Mouse (Mus musculus) liver, embryonic 11.5 days (tissue): ENCODE data around the gene Dusp12. TPM values are rescaled to one million over a fixed set of nuclear protein-coding genes. Genes with fewer than 3 reads are reported as not detected.
A peak's percentile ranks its signal among the peaks of the same experiment; 100 is the strongest.

Experiments
- ATAC-seq: fragments of 200-750 bp; cut with Nextera tagmentation; replicated peaks from 2 replicates; pipeline ENCODE4 v1.8.0; 2017; ENCODE audit warnings: moderate number of reproducible peaks, mild to moderate bottlenecking, moderate TSS enrichment, moderate library complexity; ENCODE audit not compliant: low FRiP score
- DNase-seq: peaks from one replicate; pipeline ENCODE4 v3.0.0-alpha.2; 2017; ENCODE audit warnings: low spot score
- H3K27ac ChIP-seq: fragments of 300-500 bp; sonication (generic); 2 replicates; pipeline ENCODE4 v1.5.1; 2014; ENCODE audit warnings: mild to moderate bottlenecking, low read depth, low read length, control low read depth
- H3K27me3 ChIP-seq: fragments of 300-500 bp; sonication (generic); replicated peaks from 2 replicates; pipeline ENCODE4 v1.6.1; 2014; ENCODE audit warnings: low read length, mixed read lengths; ENCODE audit not compliant: control insufficient read depth, insufficient read depth
- H3K36me3 ChIP-seq: fragments of 300-500 bp; sonication (generic); 2 replicates; pipeline ENCODE4 v1.6.1; 2014; ENCODE audit warnings: mild to moderate bottlenecking, low read length, moderate library complexity, mixed read lengths; ENCODE audit not compliant: control insufficient read depth, insufficient read depth
- H3K4me1 ChIP-seq: fragments of 300-500 bp; sonication (generic); replicated peaks from 2 replicates; pipeline ENCODE4 v1.6.1; 2014; ENCODE audit warnings: low read length, mixed read lengths; ENCODE audit not compliant: control insufficient read depth, insufficient read depth
- H3K4me2 ChIP-seq: fragments of 300-500 bp; sonication (generic); 2 replicates; pipeline ENCODE4 v1.6.1; 2014; ENCODE audit warnings: mild to moderate bottlenecking, control low read depth, moderate library complexity
- H3K4me3 ChIP-seq: fragments of 300-500 bp; sonication (generic); 2 replicates; pipeline ENCODE4 v1.5.1; 2014; ENCODE audit warnings: low read depth, low read length, control low read depth
- H3K9ac ChIP-seq: fragments of 300-500 bp; sonication (generic); 2 replicates; pipeline ENCODE4 v1.6.1; 2014; ENCODE audit warnings: low read depth, low read length, control low read depth
- H3K9me3 ChIP-seq: fragments of 300-500 bp; sonication (generic); 2 replicates; pipeline ENCODE4 v1.6.1; 2016; ENCODE audit warnings: low read length, inconsistent platforms, mixed read lengths; ENCODE audit not compliant: control insufficient read depth
- WGBS: fragments of 180-500 bp; shearing (Covaris S2); extraction: QIAGEN DNeasy Blood & Tissue Kit; methylation state at CpG from one replicate; pipeline ENCODE4 v1.1.7; 2014; 5-methylcytosine and 5-hydroxymethylcytosine counted together
- polyA plus RNA-seq: library from polyadenylated mRNA; unstranded; fragments of >200 nt; fragmentation: Nextera tagmentation; extraction: Ambion mirVana; gene quantifications from 2 replicates; pipeline ENCODE4 v1.2.1, GENCODE M21; 2014

Gene Dusp12
- polyA plus RNA-seq, 1 experiment from 2014 or later: 36.7 TPM

- no peaks in the 10 kb centered on the region for H3K27me3 ChIP-seq
- H3K4me3 ChIP-seq: peak overlapping the region; percentile 5; the same call in 1 of the 2 replicates
- H3K4me2 ChIP-seq: peak overlapping the region; percentile 54
- no peak overlapping the region for H3K27ac ChIP-seq
- 52% methylated on average over 6 of the region's 6 CpGs for WGBS
- no peaks in the 10 kb centered on the region for H3K36me3 ChIP-seq
- H3K9ac ChIP-seq: no peak overlapping the region
- no peak for DNase-seq
- H3K9me3 ChIP-seq: no peaks in the 10 kb centered on the region
- no peaks in the 10 kb centered on the region for H3K4me1 ChIP-seq
- peak; percentile 70 for ATAC-seq
These were observed 39.1 kb upstream of the Dusp12 start for GRCm38 (mm10) chr1:170924485-170924884.

GRCm38 (mm10) chr1:170919308-170919707, 34.0 kb upstream of the Dusp12 start:
- Histone ChIP-seq H3K27me3 (no peaks in the 10 kb centered on the region), H3K36me3 (no peaks in the 10 kb centered on the region), H3K27ac (no peak overlapping the region), H3K9ac (no peak overlapping the region), H3K4me3 (no peak overlapping the region), H3K9me3 (no peaks in the 10 kb centered on the region), H3K4me1 (no peaks in the 10 kb centered on the region), H3K4me2 (no peak overlapping the region)
- WGBS: 82% methylated on average over 8 of the region's 8 CpGs
- DNase-seq (no peak), ATAC-seq (no peak)

- no peaks in the 10 kb centered on the region for H3K4me1 ChIP-seq
- no peak for DNase-seq
- no peaks in the 10 kb centered on the region for H3K27me3 ChIP-seq
- H3K27ac ChIP-seq: no peak overlapping the region
- no peak overlapping the region for H3K4me2 ChIP-seq
- no peaks in the 10 kb centered on the region for H3K36me3 ChIP-seq
- H3K4me3 ChIP-seq: no peak overlapping the region
- no peak overlapping the region for H3K9ac ChIP-seq
- no peak for ATAC-seq
- 67% methylated on average over 5 of the region's 5 CpGs for WGBS
- no peaks in the 10 kb centered on the region for H3K9me3 ChIP-seq
These were observed 30.3 kb upstream of the Dusp12 start for GRCm38 (mm10) chr1:170915657-170916056.

GRCm38 (mm10) chr1:170912891-170913615, 27.7 kb upstream of the Dusp12 start, which contains the start of gene Fcrlb:
Fcrlb (minus strand) TSS chr1:170912941.
- Histone ChIP-seq H3K9ac (no peak within 1 kb of the TSS), H3K27me3 (peaks cover 14% of the 10 kb centered on the region), H3K4me1 (peaks cover 4% of the 10 kb centered on the region; the same call in 1 of the 2 replicates), H3K27ac (no peak within 1 kb of the TSS), H3K9me3 (no peaks in the 10 kb centered on the region), H3K4me2 (no peak within 1 kb of the TSS), H3K4me3 (no peak within 1 kb of the TSS), H3K36me3 (no peaks in the 10 kb centered on the region)
- DNase-seq: no peak
- WGBS: 56% methylated on average over 5 of the region's 5 CpGs
- ATAC-seq: no peak

GRCm38 (mm10) chr1:170911907-170912660, 26.7 kb upstream of the Dusp12 start:
- H3K9ac ChIP-seq: no peak overlapping the region
- no peak for ATAC-seq
- peaks cover 6% of the 10 kb centered on the region; the same call in 1 of the 2 replicates for H3K4me1 ChIP-seq
- WGBS: 71% methylated on average over 11 of the region's 11 CpGs
- no peaks in the 10 kb centered on the region for H3K9me3 ChIP-seq
- no peaks in the 10 kb centered on the region for H3K36me3 ChIP-seq
- no peak for DNase-seq
- H3K27me3 ChIP-seq: peaks cover 24% of the 10 kb centered on the region
- H3K27ac ChIP-seq: no peak overlapping the region
- H3K4me3 ChIP-seq: no peak overlapping the region
- no peak overlapping the region for H3K4me2 ChIP-seq

GRCm38 (mm10) chr1:170908341-170908740, 23.0 kb upstream of the Dusp12 start:
- DNase-seq (peak; percentile 49), ATAC-seq (no peak)
- Histone ChIP-seq H3K36me3 (no peaks in the 10 kb centered on the region), H3K27me3 (peaks cover 43% of the 10 kb centered on the region), H3K9me3 (no peaks in the 10 kb centered on the region), H3K4me1 (peaks cover 6% of the 10 kb centered on the region; the same call in 1 of the 2 replicates), H3K9ac (no peak overlapping the region), H3K27ac (no peak overlapping the region), H3K4me3 (peak overlapping the region; percentile 48), H3K4me2 (peak overlapping the region; percentile 80)
- 7% methylated on average over 21 of the region's 21 CpGs for WGBS

- WGBS: 2% methylated on average over 71 of the region's 71 CpGs
- Histone ChIP-seq H3K27ac (no peak overlapping the region), H3K9me3 (no peaks in the 10 kb centered on the region), H3K9ac (0 out of 2 replicates have a peak overlapping the region, but pooled peaks have one; percentile 12), H3K27me3 (peaks cover 43% of the 10 kb centered on the region), H3K36me3 (no peaks in the 10 kb centered on the region), H3K4me3 (peak overlapping the region; percentile 48), H3K4me2 (peak overlapping the region; percentile 80), H3K4me1 (peaks cover 6% of the 10 kb centered on the region; the same call in 1 of the 2 replicates)
- ATAC-seq (peak; percentile 36), DNase-seq (peak; percentile 44)
These were observed 22.3 kb upstream of the Dusp12 start for GRCm38 (mm10) chr1:170907456-170908191.

- Histone ChIP-seq H3K9me3 (no peaks in the 10 kb centered on the region), H3K9ac (no peak overlapping the region), H3K4me2 (peak overlapping the region; percentile 80), H3K27ac (no peak overlapping the region), H3K4me3 (peak overlapping the region; percentile 48), H3K36me3 (no peaks in the 10 kb centered on the region), H3K27me3 (peaks cover 43% of the 10 kb centered on the region), H3K4me1 (peaks cover 6% of the 10 kb centered on the region; the same call in 1 of the 2 replicates)
- ATAC-seq (no peak), DNase-seq (no peak)
- WGBS: 28% methylated on average over 11 of the region's 11 CpGs
These were observed 21.7 kb upstream of the Dusp12 start for GRCm38 (mm10) chr1:170907111-170907455.
